Mouse (Mus musculus) spleen, postnatal 14 days (tissue): ENCODE measurements at regions not wholly inside any gene's neighbourhood (a gene's known extent, or its start where the extent isn't known, plus 50 kb on each side); places are given as distances from the start of the nearest gene placed in this dataset.

ENCODE experiments used
- DNase-seq, 2 experiments: peaks; one replicate each; pipeline ENCODE4 v3.0.0; 2021 to 2022; ENCODE audit warnings: low spot score in 2 of 2

- no peak for DNase-seq
These were observed 1400.5 kb upstream of the Lrrc6 start for GRCm38 (mm10) chr15:67901191-67901601.

- DNase-seq, result no peak
These were observed 1399.1 kb upstream of the Lrrc6 start for GRCm38 (mm10) chr15:67899772-67900171.

- DNase-seq, result no peak
These were observed 1398.3 kb upstream of the Lrrc6 start for GRCm38 (mm10) chr15:67898959-67899403.

GRCm38 (mm10) chr15:67892066-67892465 is 1391.4 kb upstream of the Lrrc6 start:
- no peak for DNase-seq

- no peak for DNase-seq
These were observed 1390.0 kb upstream of the Lrrc6 start for GRCm38 (mm10) chr15:67890612-67891304.

- DNase-seq, result no peak
These were observed 1387.8 kb upstream of the Lrrc6 start for GRCm38 (mm10) chr15:67888548-67888947.

- DNase-seq, result no peak
These were observed 1354.6 kb upstream of the Lrrc6 start for GRCm38 (mm10) chr15:67855291-67855690.

GRCm38 (mm10) chr15:67850118-67850517 is 1349.4 kb upstream of the Lrrc6 start:
- no peak for DNase-seq

- no peak for DNase-seq
These were observed 1345.0 kb upstream of the Lrrc6 start for GRCm38 (mm10) chr15:67845707-67846106.

GRCm38 (mm10) chr15:67840671-67841070 is 1340.0 kb upstream of the Lrrc6 start:
- no peak for DNase-seq

GRCm38 (mm10) chr15:67825796-67826484 is 1325.2 kb upstream of the Lrrc6 start:
- no peak for DNase-seq

GRCm38 (mm10) chr15:67823226-67823625 is 1322.5 kb upstream of the Lrrc6 start:
- no peak for DNase-seq

GRCm38 (mm10) chr15:67799871-67800270 is 1299.2 kb upstream of the Lrrc6 start:
- no peak for DNase-seq

GRCm38 (mm10) chr15:67795578-67795977 is 1294.9 kb upstream of the Lrrc6 start:
- DNase-seq, result no peak

GRCm38 (mm10) chr15:67792822-67793221 is 1292.1 kb upstream of the Lrrc6 start:
- no peak for DNase-seq

GRCm38 (mm10) chr15:67788587-67788986 is 1287.9 kb upstream of the Lrrc6 start:
- no peak for DNase-seq

- DNase-seq, result no peak
These were observed 1284.9 kb upstream of the Lrrc6 start for GRCm38 (mm10) chr15:67785583-67785982.

GRCm38 (mm10) chr15:67783754-67784153 is 1283.0 kb upstream of the Lrrc6 start:
- DNase-seq, result no peak

GRCm38 (mm10) chr15:67782505-67782904 is 1281.8 kb upstream of the Lrrc6 start:
- no peak for DNase-seq

- no peak for DNase-seq
These were observed 1280.1 kb upstream of the Lrrc6 start for GRCm38 (mm10) chr15:67780856-67781255.

- DNase-seq, result no peak
These were observed 1266.9 kb upstream of the Lrrc6 start for GRCm38 (mm10) chr15:67767624-67768023.

GRCm38 (mm10) chr15:67759221-67759620 is 1258.5 kb upstream of the Lrrc6 start:
- no peak for DNase-seq

- no peak for DNase-seq
These were observed 1249.9 kb upstream of the Lrrc6 start for GRCm38 (mm10) chr15:67750582-67750981.
